Mouse (Mus musculus) cerebellum, adult 2 months (tissue): ENCODE results near the gene Rnf103.

Source experiments
- CTCF ChIP-seq: fragments of 200-500 bp; IDR thresholded peaks from 2 replicates; pipeline ENCODE4 v1.5.1; 2011; ENCODE audit warnings: low read depth, mild to moderate bottlenecking, control low read depth, low read length, moderate library complexity, borderline replicate concordance; ENCODE audit not compliant: insufficient read depth
- POLR2A ChIP-seq: fragments of 200-500 bp; IDR thresholded peaks from 2 replicates; pipeline ENCODE4 v1.6.1; 2011; ENCODE audit warnings: low read length, control low read depth, borderline replicate concordance; ENCODE audit not compliant: insufficient read depth

DNA sequence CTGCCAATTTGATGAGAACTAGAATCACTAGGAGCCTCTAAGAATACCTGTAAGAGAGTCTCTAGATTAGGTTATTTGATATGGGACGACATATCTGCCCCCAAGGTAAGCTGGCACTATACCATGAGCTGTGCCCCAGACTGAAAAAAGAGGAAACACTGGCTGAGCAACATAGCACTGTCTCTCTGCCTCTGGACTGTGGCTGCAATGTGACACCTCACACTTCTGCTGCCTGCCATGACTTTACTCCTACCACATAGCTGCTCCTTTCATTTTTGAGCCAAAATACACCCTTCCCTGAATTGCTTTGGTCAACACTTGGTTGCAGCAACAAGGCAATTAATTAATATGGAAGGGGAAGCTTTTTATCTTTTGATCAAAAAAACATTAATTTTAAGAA lies 48.9 kb upstream of the Rnf103 start:
- TF ChIP-seq CTCF (no peak), POLR2A (no peak)
